Mouse (Mus musculus) T-helper 17 cell (primary cell): ENCODE measurements around the gene Tmem39a.

Experiments
- in situ Hi-C, 2 experiments: fragments of 300-600 bp; cut with MboI, MseI; formaldehyde crosslinking; loops; 1 replicate in 1 of 2; 2 replicates in 1 of 2; pipeline ENCODE4 v1.15.1; 2025; ENCODE audit warnings: high pct_unique_total_duplicates in 2 of 2

The Tmem39a gene

GRCm38 (mm10) chr16:38587572-38587971 lies 29.1 kb downstream of the Tmem39a start:
- in situ Hi-C loops, result no loop called here

GRCm38 (mm10) chr16:38591506-38591905 lies 33.0 kb downstream of the Tmem39a start:
- in situ Hi-C loops, result no loop called here

DNA sequence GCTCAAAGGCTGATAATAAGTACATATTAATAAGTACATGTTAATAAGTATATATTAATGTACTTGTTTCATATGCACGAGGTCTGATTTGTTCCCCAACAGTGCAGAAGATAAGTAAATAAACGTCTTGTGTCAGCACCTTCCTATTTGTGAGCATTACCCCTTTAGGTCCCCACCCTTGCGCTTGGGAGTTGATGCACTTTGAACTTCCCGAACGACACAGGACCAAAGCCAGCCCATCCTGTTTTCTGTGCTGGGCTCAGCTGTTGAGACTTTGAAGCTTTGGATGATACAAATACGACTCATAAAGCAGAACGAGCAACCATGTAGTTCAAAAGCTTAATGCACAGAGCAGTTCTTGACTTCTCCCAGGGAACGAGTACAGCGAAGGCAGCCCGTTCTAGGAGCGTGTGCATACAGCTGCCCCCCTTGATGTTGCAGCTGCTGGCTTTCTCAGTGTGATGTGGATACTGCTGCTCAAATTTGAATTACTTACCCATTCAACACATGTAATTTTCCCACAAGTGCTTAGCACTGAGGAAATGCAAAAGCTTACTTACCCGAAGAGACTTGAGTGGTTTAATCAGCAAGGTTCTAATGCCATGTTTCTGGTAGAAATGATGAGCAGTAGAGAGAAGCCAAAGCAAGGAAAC lies 33.7 kb downstream of the Tmem39a start:
- in situ Hi-C loops, result no loop called here

DNA sequence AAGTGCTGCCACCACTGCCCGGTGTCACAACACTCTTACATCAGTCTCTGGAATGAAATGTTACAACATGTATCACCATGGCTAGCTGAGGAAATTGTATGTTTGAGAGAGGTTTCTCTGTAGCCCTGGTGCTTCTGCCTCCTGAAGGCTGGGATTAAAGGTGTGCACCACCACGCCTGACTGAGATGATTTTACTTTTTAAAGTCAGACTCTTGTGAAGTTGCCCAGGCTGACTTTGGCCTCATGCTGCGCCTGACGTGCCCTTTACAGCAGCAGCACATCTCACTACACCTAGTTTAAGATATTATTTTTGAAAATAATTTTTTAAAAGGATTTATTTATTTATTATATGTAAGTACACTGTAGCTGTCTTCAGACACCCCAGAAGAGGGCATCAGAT lies 34.4 kb downstream of the Tmem39a start:
- in situ Hi-C loops, result no loop called here

GRCm38 (mm10) chr16:38594435-38594834 lies 35.9 kb downstream of the Tmem39a start:
- in situ Hi-C loops, result no loop called here

- in situ Hi-C loops, result no loop called here
These were observed 37.6 kb downstream of the Tmem39a start for GRCm38 (mm10) chr16:38596099-38596498.

GRCm38 (mm10) chr16:38596651-38597050 lies 38.2 kb downstream of the Tmem39a start:
- in situ Hi-C loops, result no loop called here

DNA sequence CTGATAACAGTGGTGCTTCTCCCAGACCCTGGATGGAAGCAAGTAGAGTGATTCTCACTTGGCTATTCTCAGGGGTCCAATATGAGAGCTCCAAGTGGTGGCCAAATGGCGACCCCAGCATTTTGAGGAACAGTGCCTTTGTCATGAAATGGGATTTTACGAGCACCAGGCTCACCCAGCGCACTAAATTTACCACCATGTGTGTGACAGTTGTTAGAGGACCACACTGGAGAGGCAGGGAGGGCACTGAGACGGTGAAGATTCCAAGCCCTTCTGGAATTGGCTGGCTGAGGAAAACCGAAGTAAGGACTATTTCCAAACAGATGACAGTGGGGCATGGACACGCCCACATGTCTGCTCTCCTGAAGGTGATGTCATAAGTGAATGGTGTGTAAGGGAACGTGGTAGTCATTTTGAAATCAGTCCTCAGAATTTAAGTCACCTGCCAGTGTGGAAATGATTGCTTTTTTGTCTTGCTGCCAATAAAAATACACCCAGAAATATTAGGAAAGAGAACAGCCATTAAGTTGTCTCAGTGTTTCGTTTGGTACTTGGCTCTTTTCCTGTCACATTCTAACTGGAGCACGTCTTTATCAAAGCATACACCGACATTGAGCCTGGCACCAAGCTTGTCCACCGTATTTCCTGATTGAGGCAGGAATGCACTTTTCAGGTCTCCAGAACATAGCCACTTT lies 40.6 kb downstream of the Tmem39a start:
- in situ Hi-C loops, result no loop called here

GRCm38 (mm10) chr16:38602989-38603804 lies 44.7 kb downstream of the Tmem39a start:
- in situ Hi-C loops, result no loop called here

DNA sequence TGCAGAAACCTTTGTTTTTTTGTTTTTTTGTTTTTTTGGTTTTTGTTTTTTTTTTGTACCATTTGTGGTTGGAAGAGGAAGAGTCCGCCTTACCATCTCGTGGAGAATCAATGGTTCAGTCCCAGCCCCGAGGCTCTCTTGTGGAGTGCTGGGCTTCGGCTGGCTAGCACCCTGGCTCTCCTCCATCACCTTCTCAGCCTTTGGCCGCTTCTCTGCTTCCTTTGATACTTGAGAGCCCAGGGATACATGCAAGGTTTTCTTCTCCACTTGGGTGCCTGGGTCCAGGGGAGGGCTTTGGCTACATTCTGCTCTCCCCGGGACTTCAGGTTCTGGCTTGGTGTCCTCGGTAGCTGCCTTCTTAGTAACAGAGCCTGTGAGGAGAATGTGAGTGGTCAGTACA lies 48.0 kb downstream of the Tmem39a start:
- in situ Hi-C loops, result no loop called here

- in situ Hi-C loops, result no loop called here
These were observed 50.2 kb downstream of the Tmem39a start for GRCm38 (mm10) chr16:38608687-38609086.

- in situ Hi-C loops, result no loop called here
These were observed 50.6 kb downstream of the Tmem39a start for GRCm38 (mm10) chr16:38609092-38609491.

GRCm38 (mm10) chr16:38612646-38613045 lies 54.1 kb downstream of the Tmem39a start:
- in situ Hi-C loops, result no loop called here

GRCm38 (mm10) chr16:38613646-38614045 lies 55.1 kb downstream of the Tmem39a start:
- in situ Hi-C loops, result no loop called here

DNA sequence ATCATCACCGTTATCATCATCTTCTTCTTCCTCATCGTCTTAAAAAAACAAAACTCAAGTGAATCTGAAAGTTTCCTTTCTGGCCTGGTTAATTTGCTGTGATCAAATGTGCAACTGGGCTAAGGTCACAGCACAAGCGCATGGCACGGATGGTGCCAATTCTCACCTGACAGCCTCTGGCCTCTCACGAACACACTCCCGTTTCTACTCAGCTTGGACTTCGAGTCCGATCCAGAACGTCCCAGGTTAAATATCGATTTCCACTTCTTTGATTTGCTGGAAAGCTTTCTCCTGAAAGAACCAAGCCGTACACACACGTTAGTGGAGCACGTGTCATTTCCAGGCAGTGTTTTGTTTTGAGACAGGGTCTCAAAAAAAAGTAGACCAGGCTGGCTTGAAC lies 59.5 kb downstream of the Tmem39a start:
- in situ Hi-C loops, result no loop called here

DNA sequence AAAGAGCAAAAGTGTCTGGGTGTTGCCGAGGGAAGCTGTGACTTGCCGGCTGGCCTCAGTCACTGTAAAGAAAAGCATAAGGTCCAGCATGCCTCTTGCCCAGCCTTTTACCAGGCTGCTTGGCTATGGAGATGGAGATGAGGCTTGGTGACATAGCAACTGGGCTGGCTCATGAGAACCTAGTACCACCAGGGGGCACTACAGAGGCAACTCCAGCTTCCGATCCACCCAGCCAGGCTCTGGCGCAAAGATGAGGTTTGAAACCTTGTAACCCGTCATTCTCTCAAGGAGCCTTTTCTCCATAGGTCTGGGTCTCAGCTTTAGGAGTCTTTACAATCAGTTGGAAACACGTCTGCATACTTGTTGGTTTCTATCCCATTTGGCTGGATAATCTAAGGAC lies 60.6 kb downstream of the Tmem39a start:
- in situ Hi-C loops, result no loop called here

- in situ Hi-C loops, result loop anchor here (5.0 to 10.0 kb wide), 2 partner anchors 104 to 186 kb away; no protein-coding TSS in a partner anchor
These were observed 62.4 kb downstream of the Tmem39a start for GRCm38 (mm10) chr16:38620696-38621450.

DNA sequence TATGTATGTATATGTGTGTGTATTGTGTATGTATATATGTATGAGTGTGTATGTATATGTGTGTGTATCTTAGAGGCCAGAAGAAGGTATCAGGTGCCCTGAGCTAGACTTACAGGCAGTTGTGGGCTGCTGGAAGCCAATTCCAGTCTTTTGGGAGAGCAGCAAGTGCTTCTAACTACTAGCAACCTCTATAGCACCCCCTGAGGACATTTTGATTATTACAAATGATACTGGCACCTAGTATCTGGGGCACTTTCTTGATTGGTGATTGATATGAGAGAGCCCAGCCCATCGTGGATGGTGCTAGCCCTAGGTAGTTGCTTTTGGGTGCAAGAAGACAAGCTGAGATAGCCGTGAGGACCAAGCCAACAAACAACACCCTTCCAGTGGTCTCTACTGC lies 63.8 kb downstream of the Tmem39a start:
- in situ Hi-C loops, result loop anchor here (5.0 to 10.0 kb wide), 2 partner anchors 103 to 185 kb away; no protein-coding TSS in a partner anchor

DNA sequence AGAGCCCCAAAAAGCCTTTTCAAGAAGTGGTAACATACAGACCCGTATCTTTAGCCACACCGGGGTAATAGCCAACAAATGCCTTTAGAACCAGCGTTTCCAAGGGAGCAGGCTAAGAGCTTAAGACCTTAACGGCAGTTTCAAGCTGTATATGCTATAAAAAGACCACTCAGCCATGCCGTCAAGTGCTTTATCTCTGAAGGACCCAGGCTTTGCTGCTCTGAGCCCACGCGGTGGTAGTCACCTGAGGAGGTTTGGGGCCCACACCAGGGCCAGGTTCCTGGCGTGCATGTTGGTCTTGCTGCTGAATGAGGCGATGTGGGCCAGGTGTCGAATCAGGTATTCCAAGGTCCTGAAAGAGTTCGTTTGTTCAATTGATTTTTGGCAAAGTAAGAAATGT lies 65.8 kb downstream of the Tmem39a start:
- in situ Hi-C loops, result loop anchor here (5.0 to 10.0 kb wide), 2 partner anchors 100 to 183 kb away; no protein-coding TSS in a partner anchor

GRCm38 (mm10) chr16:38625411-38625810 lies 66.9 kb downstream of the Tmem39a start:
- in situ Hi-C loops, result loop anchor here (5.0 to 10.0 kb wide), 2 partner anchors 99 to 102 kb away; no protein-coding TSS in a partner anchor

DNA sequence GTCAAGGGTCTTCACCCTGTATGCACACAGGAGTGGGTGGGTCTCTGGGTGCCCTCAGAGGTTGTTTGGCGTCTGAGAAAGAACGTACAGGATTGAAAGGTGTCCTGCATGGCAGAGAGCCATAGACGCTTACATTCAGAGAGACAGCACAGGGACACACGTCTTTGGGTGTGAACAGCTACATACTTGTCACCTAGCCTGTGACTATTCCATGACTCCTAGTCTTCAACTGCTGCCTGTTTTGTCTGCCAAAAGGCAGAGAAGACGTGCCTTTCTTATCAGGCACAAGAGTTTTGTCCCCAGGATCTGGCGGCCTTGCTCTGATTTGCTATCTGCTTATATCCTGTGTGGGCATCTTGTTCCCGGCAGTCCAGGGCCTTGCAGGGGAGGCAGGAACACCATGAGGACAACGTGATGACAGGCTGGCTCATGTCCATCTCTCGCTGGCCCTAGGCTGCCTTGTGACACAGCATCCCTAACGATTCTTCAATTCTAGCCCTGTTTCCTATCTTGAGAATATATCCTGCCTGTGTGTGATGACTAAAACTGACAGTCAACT lies 67.4 kb downstream of the Tmem39a start:
- in situ Hi-C loops, result loop anchor here (5.0 to 10.0 kb wide), 2 partner anchors 99 to 101 kb away; no protein-coding TSS in a partner anchor
